Mouse (Mus musculus): ENCODE results near the gene Dcun1d5. TPM values are rescaled to one million over a fixed set of nuclear protein-coding genes. Genes with fewer than 3 reads are reported as not detected.
"Not testable (repeated sequence)": the region's sequence is repeated elsewhere in the genome, so short reads cannot be mapped to it uniquely, and the experiment has no call there.

Gene Dcun1d5
- polyA plus RNA-seq, 1 experiment = 13.6 TPM

- no peak for DNase-seq (ENCODE audit: low read depth in 1 of 2, low spot score in 2 of 2)
- H3K27me3 ChIP-seq (ENCODE audit: control insufficient read depth, insufficient read depth, low read length) = no peaks in the 10 kb centered on the region
- H3K4me1 ChIP-seq (ENCODE audit: control insufficient read depth, insufficient read depth, insufficient read length) = peaks cover 6% of the 10 kb centered on the region; the same call in 1 of the 2 replicates
- no peaks in the 10 kb centered on the region for H3K36me3 ChIP-seq (ENCODE audit: control insufficient read depth, insufficient read depth, low read length)
- WGBS = 96% methylated on average over 1 of the region's 1 CpGs
- TF ChIP-seq POLR2A (IDR thresholded peaks at IDR 0.05; ENCODE audit: low read depth, low read length) = no peak
- no peak for TF ChIP-seq CTCF (IDR thresholded peaks at IDR 0.05; ENCODE audit: extremely low read depth, insufficient read depth, insufficient read length, insufficient replicate concordance)
- H3K4me3 ChIP-seq (ENCODE audit: extremely low read depth, insufficient read depth, insufficient read length) = no peak overlapping the region
- no peak overlapping the region for H3K27ac ChIP-seq (ENCODE audit: insufficient read depth, low read length)
Measured at GRCm38 (mm10) chr9:7173756-7174155, 10.6 kb upstream of the Dcun1d5 start.

- WGBS = 14% methylated on average over 41 of the region's 41 CpGs
- Histone ChIP-seq H3K27me3 (ENCODE audit: control insufficient read depth, insufficient read depth, low read length) (no peaks in the 10 kb centered on the region), H3K4me3 (ENCODE audit: extremely low read depth, insufficient read depth, insufficient read length) (peak overlapping the region; percentile 55), H3K4me1 (ENCODE audit: control insufficient read depth, insufficient read depth, insufficient read length) (peaks cover 6% of the 10 kb centered on the region; the same call in 1 of the 2 replicates), H3K36me3 (ENCODE audit: control insufficient read depth, insufficient read depth, low read length) (no peaks in the 10 kb centered on the region; the same call in 1 of the 2 replicates), H3K27ac (ENCODE audit: insufficient read depth, low read length) (no peak overlapping the region)
- TF ChIP-seq POLR2A (IDR thresholded peaks at IDR 0.05; ENCODE audit: low read depth, low read length) (no peak), CTCF (IDR thresholded peaks at IDR 0.05; ENCODE audit: extremely low read depth, insufficient read depth, insufficient read length, insufficient replicate concordance) (no peak)
- peak; percentile 76 to 80 for DNase-seq (ENCODE audit: low read depth in 1 of 2, low spot score in 2 of 2)
Measured at GRCm38 (mm10) chr9:7176618-7177610, 7.4 kb upstream of the Dcun1d5 start.

- TF ChIP-seq CTCF (IDR thresholded peaks at IDR 0.05; ENCODE audit: extremely low read depth, insufficient read depth, insufficient read length, insufficient replicate concordance) (no peak), POLR2A (IDR thresholded peaks at IDR 0.05; ENCODE audit: low read depth, low read length) (no peak)
- no peak for DNase-seq (ENCODE audit: low read depth in 1 of 2, low spot score in 2 of 2)
- H3K4me1 ChIP-seq (ENCODE audit: control insufficient read depth, insufficient read depth, insufficient read length) = peaks cover 5% of the 10 kb centered on the region; the same call in 1 of the 2 replicates
- peak overlapping the region; percentile 86 for H3K27ac ChIP-seq (ENCODE audit: insufficient read depth, low read length)
- no peaks in the 10 kb centered on the region; the same call in 1 of the 2 replicates for H3K36me3 ChIP-seq (ENCODE audit: control insufficient read depth, insufficient read depth, low read length)
- H3K4me3 ChIP-seq (ENCODE audit: extremely low read depth, insufficient read depth, insufficient read length) = peak overlapping the region; percentile 86
- no peaks in the 10 kb centered on the region for H3K27me3 ChIP-seq (ENCODE audit: control insufficient read depth, insufficient read depth, low read length)
- under 1% methylated on average over 31 of the region's 31 CpGs for WGBS
Measured at GRCm38 (mm10) chr9:7184897-7185291, 574 bp downstream of the Dcun1d5 start.

- H3K4me3 ChIP-seq (ENCODE audit: extremely low read depth, insufficient read depth, insufficient read length); H3K4me1 ChIP-seq (ENCODE audit: control insufficient read depth, insufficient read depth, insufficient read length); H3K27ac ChIP-seq (ENCODE audit: insufficient read depth, low read length); H3K27me3 ChIP-seq (ENCODE audit: control insufficient read depth, insufficient read depth, low read length); DNase-seq (ENCODE audit: low read depth in 1 of 2, low spot score in 2 of 2); H3K36me3 ChIP-seq (ENCODE audit: control insufficient read depth, insufficient read depth, low read length): not testable (repeated sequence)
- WGBS = 90% methylated on average over 3 of the region's 3 CpGs
Measured at GRCm38 (mm10) chr9:7190694-7191093, 6.4 kb downstream of the Dcun1d5 start.

GRCm38 (mm10) chr9:7216240-7216639 is 31.9 kb downstream of the Dcun1d5 start:
- H3K4me1 ChIP-seq (ENCODE audit: control insufficient read depth, insufficient read depth, insufficient read length) = no peaks in the 10 kb centered on the region; the same call in none of the 2 replicates
- H3K27me3 ChIP-seq (ENCODE audit: control insufficient read depth, insufficient read depth, low read length) = no peaks in the 10 kb centered on the region
- DNase-seq (ENCODE audit: low read depth in 1 of 2, low spot score in 2 of 2) = peak in 1 of 2 experiments; percentile 6
- TF ChIP-seq POLR2A (IDR thresholded peaks at IDR 0.05; ENCODE audit: low read depth, low read length) (no peak), CTCF (IDR thresholded peaks at IDR 0.05; ENCODE audit: extremely low read depth, insufficient read depth, insufficient read length, insufficient replicate concordance) (peak; percentile 7; the same call in 1 of the 2 replicates)
- H3K27ac ChIP-seq (ENCODE audit: insufficient read depth, low read length) = no peak overlapping the region
- no peak overlapping the region for H3K4me3 ChIP-seq (ENCODE audit: extremely low read depth, insufficient read depth, insufficient read length)
- WGBS = 36% methylated on average over 2 of the region's 2 CpGs
- no peaks in the 10 kb centered on the region for H3K36me3 ChIP-seq (ENCODE audit: control insufficient read depth, insufficient read depth, low read length)

GRCm38 (mm10) chr9:7221024-7221423 is 36.7 kb downstream of the Dcun1d5 start:
- Histone ChIP-seq H3K4me1 (ENCODE audit: control insufficient read depth, insufficient read depth, insufficient read length) (peaks cover 2% of the 10 kb centered on the region), H3K27ac (ENCODE audit: insufficient read depth, low read length) (0 out of 2 replicates have a peak overlapping the region, but pooled peaks have one; percentile 8), H3K27me3 (ENCODE audit: control insufficient read depth, insufficient read depth, low read length) (no peaks in the 10 kb centered on the region), H3K4me3 (ENCODE audit: extremely low read depth, insufficient read depth, insufficient read length) (no peak overlapping the region), H3K36me3 (ENCODE audit: control insufficient read depth, insufficient read depth, low read length) (no peaks in the 10 kb centered on the region)
- DNase-seq (ENCODE audit: low read depth in 1 of 2, low spot score in 2 of 2) = peak in 1 of 2 experiments; percentile 6
- WGBS = 60% methylated on average over 5 of the region's 5 CpGs
- TF ChIP-seq CTCF (IDR thresholded peaks at IDR 0.05; ENCODE audit: extremely low read depth, insufficient read depth, insufficient read length, insufficient replicate concordance) (peak; percentile 15; the same call in 1 of the 2 replicates), POLR2A (IDR thresholded peaks at IDR 0.05; ENCODE audit: low read depth, low read length) (no peak)

- Histone ChIP-seq H3K27ac (ENCODE audit: insufficient read depth, low read length) (no peak overlapping the region), H3K36me3 (ENCODE audit: control insufficient read depth, insufficient read depth, low read length) (no peaks in the 10 kb centered on the region), H3K27me3 (ENCODE audit: control insufficient read depth, insufficient read depth, low read length) (no peaks in the 10 kb centered on the region), H3K4me1 (ENCODE audit: control insufficient read depth, insufficient read depth, insufficient read length) (peaks cover 2% of the 10 kb centered on the region), H3K4me3 (ENCODE audit: extremely low read depth, insufficient read depth, insufficient read length) (no peak overlapping the region)
- TF ChIP-seq POLR2A (IDR thresholded peaks at IDR 0.05; ENCODE audit: low read depth, low read length) = no peak
- no peak for TF ChIP-seq CTCF (IDR thresholded peaks at IDR 0.05; ENCODE audit: extremely low read depth, insufficient read depth, insufficient read length, insufficient replicate concordance)
- WGBS = 37% methylated on average over 7 of the region's 7 CpGs
- no peak for DNase-seq (ENCODE audit: low read depth in 1 of 2, low spot score in 2 of 2)
Measured at GRCm38 (mm10) chr9:7221460-7221859, 37.1 kb downstream of the Dcun1d5 start.

Data from spleen, adult 2 months (tissue).